Mouse (Mus musculus) c-Kit-positive CD71-positive TER-119-negative erythroid progenitor cells, embryonic 14.5 days (primary cell): ENCODE measurements around the gene Camta1.

Experiments used
- DNase-seq: peaks from one replicate; pipeline ENCODE4 v3.0.0-alpha.2; 2013; ENCODE audit warnings: low read depth

Gene Camta1

DNA sequence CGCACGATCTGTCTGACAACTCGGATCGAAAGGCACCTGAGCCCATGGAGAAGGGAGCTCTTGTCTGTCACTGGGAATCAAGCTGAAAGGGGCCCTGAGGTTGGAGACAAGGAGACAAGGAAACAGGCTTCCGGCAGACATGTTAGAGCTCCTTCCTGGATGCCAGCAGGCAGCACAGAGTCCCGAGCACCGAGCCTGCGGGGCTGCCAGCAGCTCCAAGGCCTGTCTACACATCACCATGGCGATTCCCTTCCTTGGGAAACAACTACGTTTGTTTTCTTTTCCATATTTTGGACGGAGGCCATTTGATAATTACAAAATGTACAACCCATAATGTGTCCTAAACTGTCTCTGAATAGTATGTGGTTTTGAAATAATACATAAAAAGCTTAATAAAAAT lies 122.8 kb downstream of the Camta1 start:
- no peak for DNase-seq

DNA sequence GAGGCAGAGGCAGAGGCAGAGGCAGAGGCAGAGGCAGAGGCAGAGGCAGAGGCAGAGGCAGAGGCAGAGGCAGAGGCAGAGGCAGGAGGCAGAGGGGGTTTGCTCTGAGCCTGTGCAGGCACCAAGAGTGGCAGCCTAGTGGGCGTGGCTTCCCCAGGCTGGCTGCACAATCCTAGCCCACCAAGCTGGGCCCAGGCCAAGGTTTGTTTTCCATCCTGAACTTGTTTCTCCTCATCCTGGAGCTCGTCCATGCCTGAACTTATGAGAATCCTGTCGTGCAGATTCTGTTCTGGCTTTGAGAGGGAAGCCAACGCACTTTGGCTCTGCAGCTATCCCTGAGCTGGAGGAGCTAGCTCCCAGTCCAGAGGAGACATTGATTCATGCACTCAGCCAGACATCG lies 123.4 kb downstream of the Camta1 start:
- no peak for DNase-seq

DNA sequence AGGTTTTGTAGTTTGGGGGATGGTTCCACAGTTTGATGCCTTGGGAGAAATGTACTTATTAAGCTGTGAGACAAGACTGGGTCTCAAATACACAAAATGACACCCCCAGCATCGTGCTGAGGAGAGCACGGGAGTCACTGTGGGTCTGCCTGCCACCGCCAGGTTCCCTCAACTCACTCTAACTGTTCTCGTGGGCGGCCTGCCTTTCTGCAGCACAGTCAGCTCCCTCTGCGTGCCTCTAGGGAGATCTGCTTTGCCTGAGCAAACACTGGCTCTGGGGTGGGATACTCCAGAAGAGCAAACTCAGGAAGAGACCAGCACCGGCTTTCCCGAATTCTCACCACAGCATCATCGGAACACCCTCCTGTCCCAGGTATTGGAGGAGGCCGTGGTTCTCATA lies 129.0 kb downstream of the Camta1 start:
- DNase-seq, result no peak

GRCm38 (mm10) chr4:151730037-151730759 lies 131.5 kb downstream of the Camta1 start:
- DNase-seq, result peak; percentile 73

GRCm38 (mm10) chr4:151729116-151729515 lies 132.6 kb downstream of the Camta1 start:
- no peak for DNase-seq

GRCm38 (mm10) chr4:151728391-151729065 lies 133.1 kb downstream of the Camta1 start:
- no peak for DNase-seq

DNA sequence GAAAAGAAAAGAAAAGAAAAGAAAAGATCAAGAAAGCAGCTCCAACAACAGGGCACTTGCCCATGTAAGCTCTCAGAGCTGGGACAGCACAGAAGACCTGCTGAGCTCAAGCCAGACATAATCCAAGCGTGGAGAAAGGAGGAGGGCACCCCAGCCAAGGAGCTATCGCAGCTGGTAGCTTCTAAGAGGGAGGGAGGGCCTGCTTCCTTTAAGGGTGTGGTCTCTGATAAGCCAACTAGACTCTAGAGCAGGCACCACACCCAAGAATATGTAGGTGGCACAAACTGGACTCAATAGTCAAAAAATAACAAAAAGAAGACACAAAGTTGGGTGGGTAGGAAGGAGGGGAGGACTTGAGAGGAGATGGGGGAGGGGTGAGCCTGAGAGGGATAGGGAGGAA lies 135.3 kb downstream of the Camta1 start:
- peak; percentile 63 for DNase-seq

DNA sequence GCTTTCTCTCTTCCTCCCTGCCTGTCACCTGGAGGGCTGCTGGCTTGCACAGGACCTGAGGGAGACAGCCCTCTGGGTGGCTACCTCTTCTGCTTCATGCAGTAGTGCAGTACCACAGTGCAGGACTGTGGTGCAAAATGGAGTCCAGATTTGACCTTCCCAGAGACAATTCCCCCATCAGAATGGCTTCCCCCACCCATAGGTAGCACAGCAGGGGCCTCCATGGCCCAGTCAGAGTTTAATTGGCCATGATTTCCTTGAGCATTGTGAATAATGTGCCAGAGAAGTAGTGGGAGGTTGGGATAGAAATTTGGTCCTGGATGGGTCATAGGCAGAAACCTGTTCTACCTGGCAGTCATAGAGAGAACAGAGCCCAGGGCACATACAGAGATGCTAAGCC lies 136.8 kb downstream of the Camta1 start:
- no peak for DNase-seq

DNA sequence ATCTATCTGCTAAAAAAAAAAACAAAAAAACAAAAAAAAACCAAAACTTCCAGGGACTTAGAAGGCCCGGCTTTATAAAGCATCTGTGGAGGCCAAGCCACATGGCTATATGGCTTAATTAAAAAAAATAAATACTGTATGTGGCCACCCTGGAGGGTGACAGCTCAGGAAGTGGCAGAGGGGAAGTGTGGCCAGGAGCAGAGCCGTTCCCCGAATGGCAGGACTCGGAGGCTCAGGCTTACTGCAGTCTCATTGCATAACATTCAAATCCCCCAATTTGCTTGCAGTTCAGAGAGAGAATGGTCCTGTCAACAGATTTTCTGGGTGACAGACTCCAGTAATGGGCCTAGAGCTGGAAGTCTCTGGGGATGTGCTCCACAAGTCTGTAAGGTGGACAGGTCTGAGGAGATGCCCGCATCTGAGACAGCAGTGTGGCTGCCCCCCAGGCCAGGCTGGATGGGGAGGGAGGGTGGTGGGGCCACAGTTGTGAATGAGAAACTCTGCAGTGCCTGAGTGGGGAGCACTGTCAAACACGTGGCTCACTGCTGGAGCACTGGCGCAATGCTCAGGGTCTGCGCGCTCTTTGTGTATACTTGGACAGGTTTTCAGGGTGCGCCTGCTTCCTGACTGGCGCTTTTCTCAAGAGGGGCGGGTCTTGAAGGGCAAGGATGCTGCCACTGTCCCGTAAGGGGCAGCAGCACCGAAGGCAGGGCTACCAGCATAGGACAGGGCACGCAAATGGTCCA lies 140.8 kb downstream of the Camta1 start:
- DNase-seq, result no peak

DNA sequence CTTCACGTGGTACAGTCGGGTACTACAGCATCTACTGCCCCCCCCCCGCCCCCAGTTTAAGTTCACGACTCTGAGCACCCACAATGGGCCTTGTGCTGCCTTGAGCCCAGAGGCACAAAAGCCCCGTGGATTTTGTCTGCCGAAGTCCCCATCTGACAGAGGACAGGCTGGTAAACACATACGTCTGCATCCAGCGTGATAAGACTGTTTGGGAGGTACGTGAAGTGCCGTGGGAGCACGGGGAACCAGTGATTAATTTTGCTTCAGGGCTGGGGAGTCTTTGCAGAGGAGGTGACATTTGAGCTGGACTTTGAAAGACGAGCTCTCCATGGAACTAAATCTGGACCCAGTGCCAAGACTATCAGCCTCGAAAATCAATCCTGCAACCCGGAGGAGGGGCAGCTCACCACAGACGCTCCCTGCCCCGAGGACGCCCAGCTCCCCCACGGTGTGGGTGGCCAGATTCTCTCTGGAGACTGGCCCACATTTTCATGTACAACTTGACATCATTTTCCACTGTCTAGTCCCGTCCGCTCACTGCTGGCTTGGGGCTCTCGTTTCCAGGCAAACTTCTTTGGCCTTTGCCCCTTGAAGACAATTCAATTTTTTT lies 142.7 kb downstream of the Camta1 start:
- no peak for DNase-seq

GRCm38 (mm10) chr4:151717864-151718263 lies 143.8 kb downstream of the Camta1 start:
- DNase-seq, result no peak

DNA sequence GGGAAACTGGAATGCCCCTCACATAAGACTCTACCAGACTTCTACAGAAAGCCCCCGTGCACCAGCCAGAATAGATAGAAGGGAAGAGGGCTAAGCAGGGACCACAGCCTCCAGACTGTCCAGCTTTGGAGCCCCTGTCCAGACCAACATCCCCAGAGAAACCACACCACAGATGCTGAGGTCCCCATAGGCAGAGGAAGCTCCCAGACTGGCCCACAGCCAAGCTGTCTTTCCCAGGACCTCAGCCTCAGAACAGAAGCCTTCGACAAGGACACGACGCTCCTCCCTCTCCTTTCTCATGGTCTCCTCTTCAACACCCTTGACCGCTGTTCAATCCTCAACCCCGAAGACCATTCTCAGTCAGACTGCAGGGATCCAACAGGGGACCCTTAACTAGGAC lies 148.0 kb downstream of the Camta1 start:
- no peak for DNase-seq

DNA sequence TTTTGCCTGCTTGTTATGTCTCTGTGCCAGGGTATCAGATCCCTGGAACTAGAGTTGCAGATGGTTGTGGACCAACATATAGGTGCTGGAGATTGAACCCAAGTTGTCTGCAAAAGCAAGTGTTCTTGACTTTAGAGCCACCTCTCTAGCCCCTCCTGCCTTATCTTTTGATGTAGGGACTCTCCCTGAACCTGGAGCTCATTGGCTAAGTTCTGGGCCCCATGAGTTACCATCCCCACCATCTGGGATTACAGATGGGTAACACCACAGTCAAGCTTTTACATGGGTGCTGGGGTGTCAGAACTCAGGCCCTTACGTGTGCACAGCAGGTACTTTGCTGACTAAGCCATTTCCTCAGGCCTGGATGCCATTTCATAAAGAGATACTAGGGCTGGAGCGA lies 150.3 kb downstream of the Camta1 start:
- no peak for DNase-seq

GRCm38 (mm10) chr4:151710522-151710921 lies 151.2 kb downstream of the Camta1 start:
- no peak for DNase-seq

- no peak for DNase-seq
These were observed 152.4 kb downstream of the Camta1 start for GRCm38 (mm10) chr4:151709269-151709668.

GRCm38 (mm10) chr4:151703069-151703735 lies 158.5 kb downstream of the Camta1 start:
- DNase-seq, result no peak

- DNase-seq, result no peak
These were observed 159.2 kb downstream of the Camta1 start for GRCm38 (mm10) chr4:151702463-151702862.

- no peak for DNase-seq
These were observed 165.7 kb downstream of the Camta1 start for GRCm38 (mm10) chr4:151695984-151696383.

GRCm38 (mm10) chr4:151694531-151694930 lies 167.1 kb downstream of the Camta1 start:
- DNase-seq, result no peak

GRCm38 (mm10) chr4:151694047-151694446 lies 167.6 kb downstream of the Camta1 start:
- peak; percentile 9 for DNase-seq

DNA sequence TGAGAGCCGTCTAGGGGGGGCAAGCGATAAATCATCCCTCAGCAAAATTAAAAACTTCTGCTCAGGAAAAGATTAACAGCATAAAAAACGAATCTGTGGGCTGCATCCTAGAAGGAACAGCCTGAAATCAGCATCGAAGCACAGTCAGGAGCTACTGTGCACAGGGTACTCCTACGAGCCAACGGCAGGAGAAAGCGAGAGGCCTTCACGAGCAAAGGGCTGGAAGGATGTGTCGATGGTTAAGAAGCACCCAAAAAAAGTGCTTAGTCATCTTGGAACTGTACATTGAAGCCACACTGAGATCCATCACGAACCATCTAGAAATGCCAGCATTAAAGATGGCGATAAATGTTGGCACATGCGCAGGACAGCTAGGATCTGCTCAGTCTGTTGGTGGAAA lies 171.6 kb downstream of the Camta1 start:
- DNase-seq, result no peak

DNA sequence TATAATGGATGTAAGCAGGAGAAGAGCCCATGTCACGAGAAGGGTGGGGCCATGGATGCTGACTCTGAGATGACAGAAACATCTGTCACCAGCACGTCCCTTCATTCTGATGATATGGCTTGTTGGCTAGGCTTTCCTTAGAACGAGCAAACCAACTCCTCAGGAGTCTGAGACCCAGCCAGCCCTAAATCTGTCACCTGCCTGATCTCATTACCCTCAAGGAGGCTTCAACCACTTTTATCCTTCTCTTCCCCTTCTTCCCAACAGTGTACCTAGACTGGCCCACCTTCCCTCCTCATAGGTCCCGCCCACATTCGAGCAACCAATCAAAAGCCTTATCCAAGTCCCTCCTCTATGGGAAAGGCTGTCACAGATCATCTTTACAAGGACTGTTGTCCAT lies 173.5 kb downstream of the Camta1 start:
- DNase-seq, result no peak
